Mouse (Mus musculus): ENCODE results near the gene Scaf1.
A peak's percentile ranks its signal among the peaks of the same experiment; 100 is the strongest.

The Scaf1 gene

GRCm38 (mm10) chr7:45013366-45014095 is 2.6 kb downstream of the Scaf1 start:
- no peak for DNase-seq

DNA sequence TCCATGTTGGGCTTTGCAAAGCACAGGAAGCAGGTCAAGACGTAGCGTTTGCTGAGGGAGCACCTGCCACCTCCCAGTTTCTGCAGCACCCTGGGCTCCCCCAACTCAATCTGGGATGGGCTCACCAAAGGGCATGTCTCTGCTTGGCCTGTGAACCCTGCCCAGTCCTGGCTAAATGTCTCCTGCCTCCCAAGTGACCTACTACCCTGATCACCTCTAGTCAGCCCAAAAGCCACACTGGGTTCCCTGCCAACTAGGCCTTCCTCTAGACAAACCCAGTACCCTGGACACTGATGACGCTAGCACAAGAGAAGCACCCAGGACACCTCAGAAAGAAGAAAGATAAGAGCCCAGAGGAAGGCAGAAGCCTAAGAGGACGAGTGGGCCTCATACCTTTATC is 3.3 kb downstream of the Scaf1 start:
- no peak for DNase-seq

DNA sequence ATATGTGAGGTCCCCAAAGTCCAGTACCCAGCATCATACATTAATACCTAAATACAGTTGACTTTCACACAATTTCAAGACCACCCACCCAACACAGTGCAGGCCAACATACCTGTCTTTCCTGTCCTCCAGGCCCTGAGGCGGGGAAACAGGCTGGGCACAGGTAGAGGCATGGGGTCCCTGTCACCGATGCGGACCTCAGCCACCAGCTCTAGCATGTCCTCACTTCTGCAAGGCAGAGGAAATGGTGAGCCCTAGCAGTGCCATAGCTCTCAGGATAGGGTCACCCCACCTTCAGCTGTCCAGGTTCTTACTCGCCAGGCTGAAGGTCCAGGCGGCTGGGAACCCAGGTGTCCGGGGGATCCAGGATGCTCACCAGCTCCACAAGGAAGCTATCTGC is 4.2 kb downstream of the Scaf1 start:
- no peak for DNase-seq

- no peak for DNase-seq
Observed at GRCm38 (mm10) chr7:45008411-45008810, 7.8 kb downstream of the Scaf1 start.

- no peak for DNase-seq
Observed at GRCm38 (mm10) chr7:45007846-45008245, 8.3 kb downstream of the Scaf1 start.

GRCm38 (mm10) chr7:45007141-45007540 is 9.0 kb downstream of the Scaf1 start:
- DNase-seq, result no peak

- DNase-seq, result no peak
Observed at GRCm38 (mm10) chr7:45006503-45006902, 9.7 kb downstream of the Scaf1 start.

GRCm38 (mm10) chr7:45005321-45005992 is 10.7 kb downstream of the Scaf1 start:
- DNase-seq, result no peak

DNA sequence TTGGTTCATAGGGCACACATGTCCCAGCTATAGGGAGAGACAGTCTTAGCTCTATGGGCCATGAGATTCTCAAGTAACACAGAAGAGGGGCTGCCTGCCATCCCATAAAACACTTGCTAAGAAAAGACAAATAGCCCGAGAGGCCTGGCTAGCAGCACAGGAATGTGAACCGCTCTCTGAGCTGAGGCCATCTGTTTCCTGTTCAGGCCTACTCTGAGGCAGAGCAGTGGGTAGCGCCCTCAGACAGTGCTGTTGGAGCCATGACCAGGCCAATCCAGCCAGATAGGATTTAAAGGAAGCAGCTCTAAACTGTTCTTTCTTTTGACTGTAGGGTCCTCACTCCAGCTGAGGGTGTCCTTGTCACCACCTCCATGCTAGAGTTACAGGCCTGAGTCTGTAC is 11.6 kb downstream of the Scaf1 start:
- peak in 1 of 2 experiments; percentile 27 for DNase-seq

DNA sequence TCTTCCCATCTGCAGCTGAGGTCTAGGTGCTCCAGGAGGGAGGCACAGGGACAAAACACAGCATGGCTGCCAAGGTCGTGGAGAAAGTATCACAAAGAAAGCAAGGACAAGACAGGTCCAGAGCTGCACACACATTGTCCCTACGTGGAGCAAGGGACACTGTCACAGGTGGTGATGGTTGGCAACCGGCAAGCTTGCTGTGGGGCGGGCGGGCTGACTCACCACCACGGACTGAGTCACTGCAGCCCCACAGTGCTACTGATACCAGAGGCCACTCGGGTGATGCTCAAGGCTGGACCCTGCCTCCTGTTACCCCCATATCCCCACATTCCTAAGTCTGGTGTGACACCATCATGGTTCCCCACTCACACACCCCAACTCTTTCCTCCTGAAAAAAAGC is 13.7 kb downstream of the Scaf1 start:
- no peak for DNase-seq

GRCm38 (mm10) chr7:45000539-45001114 is 15.5 kb downstream of the Scaf1 start:
- DNase-seq, result peak in 1 of 2 experiments; percentile 34

- peak; percentile 53 to 56 for DNase-seq
Observed at GRCm38 (mm10) chr7:44999753-45000152, 16.4 kb downstream of the Scaf1 start.

DNA sequence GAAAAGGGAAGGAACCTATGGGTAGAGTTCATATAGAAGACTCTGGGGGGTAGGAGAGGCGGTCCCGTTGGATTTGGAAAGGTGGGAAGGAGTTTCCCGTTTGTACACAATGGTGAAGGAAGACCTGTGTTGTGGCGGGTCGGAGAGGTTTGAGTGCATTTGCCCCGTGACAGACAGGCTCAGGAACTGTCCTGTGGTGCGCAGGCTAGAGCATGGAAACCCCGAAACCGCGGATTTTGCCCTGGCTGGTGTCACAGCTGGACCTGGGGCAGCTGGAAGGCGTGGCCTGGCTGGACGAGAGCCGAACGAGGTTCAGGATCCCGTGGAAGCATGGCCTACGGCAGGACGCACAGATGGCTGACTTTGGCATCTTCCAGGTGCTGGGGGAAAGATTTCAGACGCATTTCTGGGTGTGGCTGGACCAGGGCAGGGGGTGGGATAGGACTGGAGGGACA is 17.6 kb downstream of the Scaf1 start, which contains the start of gene Bcl2l12:
Gene Bcl2l12 (minus strand): TSS at position 212 of the 455 bp plus-strand sequence.
- peak; percentile 85 to 89 for DNase-seq

GRCm38 (mm10) chr7:44997940-44998428 is 18.2 kb downstream of the Scaf1 start:
- DNase-seq, result no peak

DNA sequence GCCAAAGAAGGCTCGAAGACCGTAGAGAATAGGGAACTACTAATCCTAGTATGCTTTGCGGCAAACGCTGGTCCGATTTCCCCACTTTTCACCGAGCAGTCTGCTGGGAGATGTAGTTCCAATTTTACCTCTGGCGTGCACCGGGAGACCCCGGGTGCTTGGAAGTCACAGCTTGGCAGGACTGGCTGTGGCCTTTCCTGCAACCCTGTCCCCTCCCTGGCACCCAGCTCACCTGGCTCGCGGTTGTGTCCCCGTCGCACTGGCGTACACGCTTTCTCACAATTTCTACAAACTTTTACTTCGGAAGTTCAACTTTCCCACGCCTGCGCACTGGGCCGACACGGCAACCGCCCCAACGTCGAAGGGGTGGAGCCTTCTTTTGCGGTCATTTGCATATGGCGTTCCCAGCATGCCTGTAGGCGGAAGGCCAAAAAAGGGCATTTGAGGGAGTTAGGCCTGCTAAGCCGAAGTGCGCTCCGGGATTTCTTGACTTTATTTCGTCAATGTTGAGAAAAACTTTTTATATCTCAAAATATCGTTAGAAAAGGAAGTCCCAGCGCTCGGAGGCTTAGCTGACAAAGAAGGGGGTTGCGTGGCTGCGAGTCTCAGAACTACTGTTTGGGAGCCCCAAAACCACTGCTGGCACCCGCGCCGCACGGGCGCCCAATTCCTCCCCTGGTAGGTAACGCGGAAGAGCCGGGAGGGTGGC is 18.8 kb downstream of the Scaf1 start, which contains the start of gene Irf3:
Gene Irf3 (plus strand): TSS at position 418 of the 709 bp plus-strand sequence.
- DNase-seq, result peak; percentile 98

DNA sequence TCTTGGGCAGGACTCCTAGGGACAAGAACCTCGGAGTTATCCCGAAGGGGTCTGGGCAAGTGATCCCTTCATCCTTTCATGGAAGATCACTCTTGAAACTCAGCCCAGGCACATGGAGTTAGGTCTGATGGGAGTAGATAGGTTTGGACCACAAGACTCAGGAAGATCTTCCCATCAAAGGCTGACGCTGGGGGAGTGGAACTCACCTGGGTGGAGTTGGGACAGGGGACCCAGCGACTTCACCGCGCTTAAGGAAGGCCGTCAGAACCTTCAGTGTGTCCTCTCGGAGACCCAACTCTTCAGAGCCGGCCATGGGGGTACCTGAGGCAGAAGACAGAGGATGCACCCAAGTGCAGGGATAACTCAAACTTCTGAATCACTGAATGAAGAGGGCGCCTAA is 19.5 kb downstream of the Scaf1 start:
- DNase-seq, result no peak

DNA sequence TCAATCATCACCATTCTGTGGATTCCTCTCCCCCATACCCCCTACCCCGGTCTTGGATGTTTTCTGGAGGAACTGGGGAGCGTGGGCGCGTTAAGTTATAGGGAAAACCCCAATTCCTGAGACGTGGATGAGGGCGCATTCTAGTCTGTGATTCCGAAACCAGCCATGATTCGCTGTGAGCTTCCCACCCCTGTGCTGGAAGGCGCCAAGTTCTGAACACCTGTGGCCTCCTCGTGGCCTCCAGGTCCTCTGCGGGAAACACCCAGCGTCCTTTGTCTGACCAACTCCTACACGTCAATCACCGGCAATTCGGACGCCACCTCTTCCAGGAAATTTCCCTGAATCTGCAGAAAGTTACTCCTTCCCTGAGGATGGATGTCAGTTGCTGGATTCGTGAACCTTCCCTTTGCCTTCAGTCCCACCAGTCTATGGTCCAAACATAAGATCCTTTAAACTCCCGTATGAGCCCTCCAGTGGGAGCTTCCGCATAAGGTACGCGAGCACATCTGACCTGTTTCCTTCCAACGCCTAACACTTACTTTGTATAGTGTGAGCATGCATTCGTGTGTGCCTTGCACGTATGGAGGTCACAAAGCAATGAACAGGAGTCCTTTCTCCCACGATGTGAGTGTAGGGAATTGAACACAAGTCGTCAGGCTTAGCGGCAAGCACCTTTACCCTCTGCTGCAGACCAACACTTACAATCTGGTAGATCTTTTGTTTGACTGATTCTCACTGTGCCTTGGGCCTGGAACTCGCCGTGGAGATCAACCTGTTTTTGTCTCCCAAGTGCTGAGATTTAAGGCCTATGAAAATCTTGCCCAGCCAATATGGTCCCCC is 29.1 kb downstream of the Scaf1 start:
- no peak for DNase-seq

- peak; percentile 96 to 99 for DNase-seq
Observed at GRCm38 (mm10) chr7:44986192-44986878, 29.8 kb downstream of the Scaf1 start, which contains the start of gene Prmt1. Gene Prmt1 (minus strand): TSS chr7:44986568.

DNA sequence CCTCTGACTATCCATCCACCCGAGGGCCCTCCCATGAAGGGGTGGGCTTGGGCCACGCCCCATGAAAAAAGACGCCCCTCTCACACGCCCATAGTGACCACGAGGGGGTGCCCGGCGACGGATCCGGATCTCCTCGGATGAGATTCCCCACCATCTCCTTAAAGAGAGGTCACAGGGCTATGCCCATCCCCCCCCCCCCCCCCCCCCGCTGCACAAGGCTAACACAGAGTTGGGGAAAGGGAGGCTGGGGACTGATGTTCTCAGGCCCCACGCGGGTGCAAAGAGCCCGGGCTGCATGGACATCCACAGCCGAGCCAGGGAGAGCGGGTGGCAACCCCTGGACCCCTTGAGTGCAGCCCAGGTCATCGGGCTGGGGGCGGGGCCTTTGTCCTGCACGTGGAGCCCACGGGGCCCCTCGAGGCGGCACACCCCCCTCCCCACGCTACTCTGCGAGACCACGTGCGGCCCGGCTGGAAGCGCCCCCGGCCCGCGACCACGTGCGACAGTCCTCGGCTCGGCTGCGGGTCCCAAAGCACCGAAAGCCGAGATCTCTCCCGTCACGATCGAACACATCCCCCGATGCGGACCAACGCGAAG is 30.5 kb downstream of the Scaf1 start:
- DNase-seq, result peak; percentile 65 to 76

GRCm38 (mm10) chr7:44984833-44985164 is 31.4 kb downstream of the Scaf1 start:
- DNase-seq, result no peak

Data from kidney, postnatal 36 days (tissue).